Mouse (Mus musculus): ENCODE measurements around the gene Kcnn3.

Gene Kcnn3

GRCm38 (mm10) chr3:89520618-89521502, 896 bp downstream of the Kcnn3 start:
- peak in 1 of 2 experiments; percentile 35 for DNase-seq (ENCODE audit: low spot score in 2 of 2)

GRCm38 (mm10) chr3:89521503-89521854, 1.5 kb downstream of the Kcnn3 start:
- DNase-seq (ENCODE audit: low spot score in 2 of 2), result no peak

GRCm38 (mm10) chr3:89522450-89523128, 2.6 kb downstream of the Kcnn3 start:
- no peak for DNase-seq (ENCODE audit: low spot score in 2 of 2)

GRCm38 (mm10) chr3:89526298-89527090, 6.5 kb downstream of the Kcnn3 start:
- no peak for DNase-seq (ENCODE audit: low spot score in 2 of 2)

- DNase-seq (ENCODE audit: low spot score in 2 of 2), result no peak
These were observed 9.8 kb downstream of the Kcnn3 start for GRCm38 (mm10) chr3:89529796-89530195.

DNA sequence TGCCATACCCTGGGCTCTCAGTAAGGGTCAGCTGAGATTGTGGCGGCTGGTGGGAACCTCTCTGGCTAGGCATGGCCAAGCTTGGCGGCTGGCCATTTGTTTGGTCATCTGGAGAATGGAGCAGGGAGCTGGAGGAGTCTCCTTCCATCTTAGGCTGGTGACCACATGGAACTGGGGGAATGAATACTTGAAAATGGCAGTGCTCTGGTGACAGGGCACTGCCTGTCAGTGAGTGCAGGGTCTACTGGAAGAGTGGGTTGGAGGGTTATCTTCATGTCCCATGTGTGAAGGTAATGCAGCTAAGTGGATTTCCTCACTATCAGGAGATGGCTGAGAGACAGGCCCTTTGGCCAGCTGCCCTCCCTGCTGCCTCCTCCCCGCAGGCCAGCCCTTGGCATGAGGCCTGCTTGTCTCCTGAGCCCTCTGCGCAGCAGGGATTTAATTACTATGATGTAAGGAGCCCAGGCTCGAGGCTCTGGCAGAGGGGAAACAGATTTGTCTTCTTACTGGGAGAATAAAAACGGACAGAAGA, 14.7 kb downstream of the Kcnn3 start:
- no peak for DNase-seq (ENCODE audit: low spot score in 2 of 2)

- DNase-seq (ENCODE audit: low spot score in 2 of 2), result no peak
These were observed 15.2 kb downstream of the Kcnn3 start for GRCm38 (mm10) chr3:89535147-89535546.

DNA sequence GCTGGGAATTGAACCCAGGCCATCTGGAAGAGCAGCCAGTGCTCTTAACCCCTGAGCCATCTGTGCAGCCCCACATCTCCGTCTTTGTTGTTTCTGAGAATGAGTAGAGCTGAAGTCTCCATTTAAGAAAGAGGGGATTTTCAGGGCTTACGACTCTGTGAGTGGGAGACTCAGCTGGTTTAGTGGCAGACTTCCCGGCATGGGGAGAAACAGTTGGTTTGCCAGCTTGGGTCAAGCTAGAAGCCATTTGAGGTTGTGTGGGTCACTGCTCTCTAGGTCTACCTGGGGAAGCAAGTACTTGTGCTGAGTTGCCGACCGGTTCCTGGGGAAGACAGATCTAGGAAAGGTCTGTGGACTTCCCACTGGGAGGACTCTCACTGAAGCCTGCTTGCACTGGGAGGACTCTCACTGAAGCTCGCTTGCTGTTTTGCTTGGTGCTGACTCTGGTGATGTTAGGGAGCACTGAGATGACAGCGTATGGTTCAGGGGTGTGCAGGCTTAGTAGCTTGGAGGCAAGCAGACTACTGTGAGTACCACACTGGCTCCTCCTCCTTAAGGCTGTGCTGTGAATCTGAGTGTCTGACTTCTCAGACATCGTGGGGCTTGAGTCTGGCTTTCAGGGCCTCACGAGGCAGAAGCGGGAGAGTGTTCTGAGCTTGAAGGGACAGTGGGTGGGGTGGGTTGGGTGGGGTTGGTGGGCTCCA, 19.2 kb downstream of the Kcnn3 start:
- DNase-seq (ENCODE audit: low spot score in 2 of 2), result no peak

GRCm38 (mm10) chr3:89539740-89540370, 19.9 kb downstream of the Kcnn3 start:
- DNase-seq (ENCODE audit: low spot score in 2 of 2), result no peak

- no peak for DNase-seq (ENCODE audit: low spot score in 2 of 2)
These were observed 20.4 kb downstream of the Kcnn3 start for GRCm38 (mm10) chr3:89540371-89540743.

GRCm38 (mm10) chr3:89546951-89547350, 27.0 kb downstream of the Kcnn3 start:
- DNase-seq (ENCODE audit: low spot score in 2 of 2), result no peak

DNA sequence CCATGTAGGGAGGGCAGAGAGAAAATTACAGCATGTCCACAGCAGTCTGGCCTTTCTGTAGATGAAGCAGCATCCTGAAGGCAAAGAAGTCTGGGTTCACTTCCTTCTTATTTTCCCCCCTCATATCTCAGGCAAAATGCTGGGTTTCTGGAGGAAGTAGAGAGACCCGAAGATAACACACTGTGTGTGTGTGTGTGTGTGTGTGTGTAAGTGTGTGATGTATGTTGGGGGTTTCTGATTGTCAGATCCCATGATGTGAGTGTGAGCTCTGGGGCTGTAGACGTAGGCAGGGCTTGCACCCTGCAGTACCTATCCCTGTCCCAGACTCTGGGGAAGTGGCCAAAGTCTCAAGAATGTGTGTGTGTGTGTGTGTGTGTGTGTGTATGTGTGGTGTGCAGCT, 28.8 kb downstream of the Kcnn3 start:
- no peak for DNase-seq (ENCODE audit: low spot score in 2 of 2)

DNA sequence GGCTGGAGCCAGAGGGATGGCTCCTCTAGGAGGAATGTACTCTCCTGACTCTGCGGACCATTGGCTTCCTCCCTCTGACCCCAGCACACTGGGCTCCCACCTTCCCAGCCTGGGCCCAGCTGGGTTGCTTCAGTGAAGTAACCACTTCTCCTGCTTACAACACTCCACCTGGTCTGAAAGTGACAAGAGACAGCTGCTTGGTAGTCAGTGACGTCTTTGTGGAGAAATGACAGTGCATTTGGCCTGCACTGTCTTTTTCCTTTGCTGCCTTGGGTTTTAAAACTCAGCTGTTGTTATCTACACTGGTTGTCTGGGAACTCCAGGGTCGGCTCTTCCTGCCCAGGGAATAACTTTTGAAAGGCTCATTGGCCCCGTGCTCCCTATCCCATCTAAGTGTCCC, 29.5 kb downstream of the Kcnn3 start:
- no peak for DNase-seq (ENCODE audit: low spot score in 2 of 2)

GRCm38 (mm10) chr3:89551880-89552279, 31.9 kb downstream of the Kcnn3 start:
- DNase-seq (ENCODE audit: low spot score in 2 of 2), result no peak

DNA sequence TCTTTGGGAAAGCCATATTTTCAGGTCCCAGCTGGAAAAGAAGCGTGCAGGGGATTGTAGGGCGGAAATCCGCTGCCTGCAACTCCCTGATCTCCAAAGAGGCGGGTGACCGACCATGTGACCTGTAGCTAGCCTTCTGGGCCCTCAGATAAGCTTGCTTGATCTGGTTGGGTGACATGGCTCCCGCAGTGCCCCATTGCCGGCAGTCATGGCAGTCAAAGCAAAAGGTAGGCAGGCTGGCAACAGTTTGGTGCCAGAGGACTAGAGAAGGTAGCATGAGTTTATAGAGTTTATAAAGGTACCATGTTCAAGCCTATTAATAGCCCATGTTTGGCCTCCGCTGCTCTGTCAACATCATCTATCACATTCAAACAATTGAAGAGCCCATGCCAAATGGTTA, 33.5 kb downstream of the Kcnn3 start:
- no peak for DNase-seq (ENCODE audit: low spot score in 2 of 2)

DNA sequence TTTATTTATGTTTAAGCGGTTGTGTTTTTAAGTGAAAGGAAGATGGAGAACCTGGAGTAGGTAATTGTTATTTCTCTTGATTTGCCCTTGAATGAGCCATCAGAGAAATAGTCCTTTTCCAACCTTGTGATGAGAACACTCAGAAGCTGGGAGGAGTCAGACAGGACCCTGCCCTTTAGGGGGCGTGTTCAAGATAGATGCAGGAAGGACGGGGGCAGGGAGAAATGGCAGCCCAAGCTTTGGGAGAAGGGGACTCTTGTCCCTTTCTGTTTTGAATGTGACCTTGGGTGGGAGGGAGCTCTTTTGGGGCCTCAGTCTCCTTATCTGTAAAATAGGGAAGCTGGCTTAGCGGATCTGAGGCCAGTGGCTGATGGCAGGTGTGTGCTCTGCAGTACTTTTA, 34.0 kb downstream of the Kcnn3 start:
- no peak for DNase-seq (ENCODE audit: low spot score in 2 of 2)

GRCm38 (mm10) chr3:89554587-89554986, 34.6 kb downstream of the Kcnn3 start:
- DNase-seq (ENCODE audit: low spot score in 2 of 2), result no peak

DNA sequence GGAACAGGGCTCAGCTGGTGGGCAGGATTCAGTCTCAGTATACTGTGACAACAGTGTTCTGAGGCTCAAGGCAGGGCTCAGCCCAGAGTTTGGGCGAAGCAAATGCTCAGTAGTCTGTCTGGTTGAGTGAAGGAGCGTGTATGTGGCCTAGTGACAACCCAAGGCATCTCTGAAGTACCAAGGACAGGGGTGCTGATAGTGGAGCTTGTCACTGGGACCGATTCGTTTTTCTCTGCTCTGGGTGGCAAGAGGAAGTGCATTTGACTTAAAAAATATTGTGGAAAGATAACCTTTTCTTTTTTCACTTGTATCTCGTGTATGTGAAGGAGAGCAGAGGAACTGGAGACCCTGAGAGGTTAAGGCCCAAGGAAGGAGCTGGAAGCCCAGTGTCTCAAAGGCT, 37.8 kb downstream of the Kcnn3 start:
- no peak for DNase-seq (ENCODE audit: low spot score in 2 of 2)

DNA sequence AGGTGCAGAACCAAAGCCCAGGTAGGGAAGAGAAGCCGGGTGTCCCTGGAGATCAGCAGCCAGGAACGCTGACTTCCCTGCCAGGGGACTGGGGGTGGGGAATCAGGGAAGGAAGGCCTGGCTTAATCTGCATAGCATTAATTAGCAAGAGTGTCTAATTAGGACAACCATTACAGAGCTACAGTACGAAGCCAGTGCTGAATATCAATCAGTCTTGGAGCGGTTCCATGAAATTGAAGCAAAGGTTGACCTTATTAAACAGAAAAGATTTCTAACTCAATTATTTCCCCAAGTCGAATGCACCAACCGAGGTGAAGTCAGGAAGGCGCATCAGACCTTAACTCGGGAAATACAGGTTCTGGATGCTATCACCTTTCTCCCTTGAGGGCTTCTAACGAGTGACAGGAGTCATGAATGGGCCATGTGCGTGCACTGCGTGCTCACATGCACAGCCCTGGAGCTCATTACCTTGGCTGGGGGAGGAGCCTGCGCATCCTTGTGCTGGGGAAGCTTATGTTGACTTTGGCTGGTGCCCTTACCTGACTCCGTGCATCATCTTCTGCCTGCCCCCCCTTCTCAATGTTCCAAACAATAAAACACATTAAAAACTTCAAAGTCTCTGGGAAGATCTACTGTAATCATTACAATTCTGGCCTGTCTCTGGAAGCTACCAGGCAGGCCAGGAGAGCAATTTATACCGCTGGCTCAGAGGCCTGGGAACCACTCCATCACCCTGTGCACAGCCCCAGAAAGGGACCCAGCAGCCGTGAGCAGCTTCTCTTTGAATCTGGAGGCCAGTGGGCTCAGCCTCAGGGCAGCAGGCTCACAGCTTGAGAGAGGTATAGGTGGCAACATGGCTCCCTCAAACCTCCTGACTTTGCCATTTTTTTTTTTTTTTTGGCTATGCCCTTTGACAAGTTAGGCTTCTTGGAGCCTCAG, 39.3 kb downstream of the Kcnn3 start:
- no peak for DNase-seq (ENCODE audit: low spot score in 2 of 2)

DNA sequence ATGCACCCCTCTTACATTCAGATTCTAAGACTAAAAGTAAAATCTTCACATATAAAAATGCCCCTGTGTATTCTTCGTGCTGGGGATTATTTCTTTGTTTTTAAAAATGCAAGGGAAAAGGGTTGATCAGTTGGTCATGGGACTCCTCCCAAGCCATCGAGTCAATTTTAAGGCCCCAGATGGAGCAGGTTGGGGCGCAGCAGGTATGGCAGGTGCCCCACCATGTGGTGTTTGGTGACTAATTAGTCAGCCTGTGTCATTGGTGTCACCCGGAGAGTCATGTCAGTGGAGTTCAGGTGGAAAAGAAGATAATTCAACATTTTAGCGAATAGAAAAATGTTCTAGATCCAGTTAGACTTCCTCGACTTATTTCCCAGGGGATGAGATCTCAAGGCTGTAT, 41.4 kb downstream of the Kcnn3 start:
- no peak for DNase-seq (ENCODE audit: low spot score in 2 of 2)
